Mouse (Mus musculus): Measurements from ENCODE around the gene Tekt4.

DNA sequence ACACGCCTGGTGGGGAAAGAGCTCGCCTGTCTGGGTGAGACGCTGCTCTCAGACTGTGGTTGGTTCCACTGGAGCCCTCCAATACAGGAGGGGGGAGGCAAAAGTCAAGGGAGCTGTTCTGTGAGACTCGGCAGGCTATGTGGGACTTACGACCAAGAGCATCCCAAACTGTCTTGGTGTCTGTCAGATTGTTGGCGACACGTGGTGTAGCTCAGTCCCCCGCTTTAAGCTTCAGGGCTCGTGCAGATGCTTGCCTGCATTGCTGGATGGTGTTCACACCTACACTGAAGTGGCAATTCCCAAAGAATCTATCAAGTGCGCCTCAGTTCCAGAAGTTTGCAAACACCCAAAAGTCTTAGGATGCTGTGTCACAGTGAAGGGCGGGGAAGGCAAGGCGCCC, 6.5 kb upstream of the Tekt4 start:
- no peak for TF ChIP-seq CTCF (IDR thresholded peaks at IDR 0.05; ENCODE audit: low read depth)
- no peak for TF ChIP-seq EP300 (optimal IDR thresholded peaks at IDR 0.05)

Data from stomach, postnatal 0 days (tissue).